Mouse (Mus musculus): ENCODE results near the gene Sbf2. TPM values are rescaled to one million over a fixed set of nuclear protein-coding genes. Genes with fewer than 3 reads are reported as not detected.

Gene Sbf2
- polyA plus RNA-seq, 1 experiment, result 37.0 TPM

DNA sequence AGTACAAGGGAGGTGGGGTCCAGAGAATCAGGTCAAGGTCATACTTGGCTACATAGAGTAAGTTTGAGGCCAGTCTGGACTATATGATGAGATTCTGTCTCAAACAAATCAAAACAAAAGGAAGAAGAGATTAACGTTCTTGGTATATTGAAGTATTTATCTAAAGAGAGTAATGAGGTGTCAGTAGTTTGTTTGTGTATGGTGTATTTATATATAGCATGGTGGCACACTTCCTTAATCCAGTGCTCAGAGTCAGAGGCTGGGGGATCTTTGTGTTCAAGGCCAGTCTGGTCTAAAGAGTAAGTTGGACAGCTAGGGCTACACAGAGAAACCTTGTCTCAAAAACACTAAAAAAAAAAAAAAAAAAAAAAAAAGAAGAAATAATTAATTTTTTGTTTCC is 351.2 kb downstream of the Sbf2 start:
- no peaks in the 10 kb centered on the region for H3K27me3 ChIP-seq (ENCODE audit: control insufficient read depth, insufficient read depth, low read length)
- H3K4me1 ChIP-seq (ENCODE audit: control insufficient read depth, insufficient read depth, low read length), result peaks cover 3% of the 10 kb centered on the region
- H3K27ac ChIP-seq (ENCODE audit: control insufficient read depth, insufficient read depth, low read depth, low read length), result no peak overlapping the region
- H3K4me3 ChIP-seq (ENCODE audit: control insufficient read depth, low read depth, low read length), result no peak overlapping the region
- TF ChIP-seq CTCF (IDR thresholded peaks at IDR 0.05; ENCODE audit: control insufficient read depth, insufficient read depth, insufficient replicate concordance, low read depth, low read length) (no peak), POLR2A (IDR thresholded peaks at IDR 0.05; ENCODE audit: control insufficient read depth, low read depth, low read length) (no peak)
- H3K36me3 ChIP-seq (ENCODE audit: control insufficient read depth, insufficient read depth, low read length), result no peaks in the 10 kb centered on the region

DNA sequence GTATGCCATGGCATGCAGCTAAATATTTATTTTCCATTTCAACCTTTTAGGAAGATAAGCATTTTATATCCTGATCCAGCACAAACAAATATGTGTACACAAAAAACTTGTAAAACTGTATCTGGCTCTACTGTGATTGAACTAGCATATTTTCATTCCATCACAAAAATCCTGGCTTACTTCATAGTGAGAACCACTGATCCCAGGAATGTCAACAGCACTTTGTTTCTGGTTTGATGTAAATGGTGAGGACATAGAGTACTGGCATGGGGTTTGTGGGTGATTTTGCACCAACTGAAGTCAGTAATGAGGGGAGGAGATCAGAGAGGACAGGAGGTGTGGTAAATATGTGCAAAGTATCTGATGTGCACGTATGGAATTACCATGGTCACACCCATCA is 352.1 kb downstream of the Sbf2 start:
- Histone ChIP-seq H3K4me1 (ENCODE audit: control insufficient read depth, insufficient read depth, low read length) (peaks cover 8% of the 10 kb centered on the region), H3K4me3 (ENCODE audit: control insufficient read depth, low read depth, low read length) (no peak overlapping the region), H3K36me3 (ENCODE audit: control insufficient read depth, insufficient read depth, low read length) (no peaks in the 10 kb centered on the region), H3K27me3 (ENCODE audit: control insufficient read depth, insufficient read depth, low read length) (no peaks in the 10 kb centered on the region), H3K27ac (ENCODE audit: control insufficient read depth, insufficient read depth, low read depth, low read length) (no peak overlapping the region)
- no peak for TF ChIP-seq CTCF (IDR thresholded peaks at IDR 0.05; ENCODE audit: control insufficient read depth, insufficient read depth, insufficient replicate concordance, low read depth, low read length)
- no peak for TF ChIP-seq POLR2A (IDR thresholded peaks at IDR 0.05; ENCODE audit: control insufficient read depth, low read depth, low read length)

GRCm38 (mm10) chr7:110261807-110262206 is 352.9 kb downstream of the Sbf2 start:
- Histone ChIP-seq H3K27me3 (ENCODE audit: control insufficient read depth, insufficient read depth, low read length) (no peaks in the 10 kb centered on the region), H3K36me3 (ENCODE audit: control insufficient read depth, insufficient read depth, low read length) (no peaks in the 10 kb centered on the region), H3K4me3 (ENCODE audit: control insufficient read depth, low read depth, low read length) (no peak overlapping the region), H3K27ac (ENCODE audit: control insufficient read depth, insufficient read depth, low read depth, low read length) (no peak overlapping the region), H3K4me1 (ENCODE audit: control insufficient read depth, insufficient read depth, low read length) (peaks cover 8% of the 10 kb centered on the region)
- no peak for TF ChIP-seq CTCF (IDR thresholded peaks at IDR 0.05; ENCODE audit: control insufficient read depth, insufficient read depth, insufficient replicate concordance, low read depth, low read length)

DNA sequence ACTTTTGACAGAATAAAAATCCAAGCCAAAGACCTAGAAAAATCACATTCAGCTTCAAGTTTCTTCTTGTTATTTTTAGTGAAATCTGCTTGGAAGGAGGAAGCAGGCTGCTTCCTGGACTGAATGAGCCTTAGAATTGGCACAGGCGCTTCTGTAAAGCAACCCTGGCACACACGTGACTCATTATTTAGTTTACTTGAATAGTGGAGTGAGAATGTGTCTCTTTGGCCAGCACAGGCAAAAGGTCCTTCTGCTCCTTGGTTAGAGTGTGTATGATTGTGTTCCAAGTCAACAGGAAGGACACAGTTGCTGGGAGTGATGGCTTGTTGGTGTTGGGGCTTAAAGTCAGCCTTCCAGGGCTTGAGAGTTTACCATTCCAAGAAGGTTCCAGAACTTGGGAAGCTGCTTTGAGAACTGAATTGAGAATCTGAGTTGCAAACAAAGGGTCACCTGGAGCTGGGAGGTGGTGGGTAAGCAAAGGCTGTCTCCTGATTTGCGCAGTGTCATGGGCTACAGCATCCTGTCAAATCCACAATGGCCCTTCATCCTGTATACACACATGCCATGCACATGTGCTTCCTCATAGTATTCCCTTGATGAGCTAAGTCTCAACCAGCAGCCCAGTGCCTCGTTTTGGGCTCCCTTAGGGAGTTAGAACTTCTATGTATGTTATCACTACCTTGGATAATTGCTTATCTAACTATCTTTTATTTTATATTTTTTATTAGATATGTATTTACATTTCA is 354.6 kb downstream of the Sbf2 start:
- Histone ChIP-seq H3K27me3 (ENCODE audit: control insufficient read depth, insufficient read depth, low read length) (no peaks in the 10 kb centered on the region), H3K4me1 (ENCODE audit: control insufficient read depth, insufficient read depth, low read length) (peaks cover 8% of the 10 kb centered on the region), H3K4me3 (ENCODE audit: control insufficient read depth, low read depth, low read length) (no peak overlapping the region), H3K27ac (ENCODE audit: control insufficient read depth, insufficient read depth, low read depth, low read length) (peak overlapping the region; percentile 44; the same call in 1 of the 2 replicates), H3K36me3 (ENCODE audit: control insufficient read depth, insufficient read depth, low read length) (no peaks in the 10 kb centered on the region)
- TF ChIP-seq POLR2A (IDR thresholded peaks at IDR 0.05; ENCODE audit: control insufficient read depth, low read depth, low read length) (no peak), CTCF (IDR thresholded peaks at IDR 0.05; ENCODE audit: control insufficient read depth, insufficient read depth, insufficient replicate concordance, low read depth, low read length) (no peak)

DNA sequence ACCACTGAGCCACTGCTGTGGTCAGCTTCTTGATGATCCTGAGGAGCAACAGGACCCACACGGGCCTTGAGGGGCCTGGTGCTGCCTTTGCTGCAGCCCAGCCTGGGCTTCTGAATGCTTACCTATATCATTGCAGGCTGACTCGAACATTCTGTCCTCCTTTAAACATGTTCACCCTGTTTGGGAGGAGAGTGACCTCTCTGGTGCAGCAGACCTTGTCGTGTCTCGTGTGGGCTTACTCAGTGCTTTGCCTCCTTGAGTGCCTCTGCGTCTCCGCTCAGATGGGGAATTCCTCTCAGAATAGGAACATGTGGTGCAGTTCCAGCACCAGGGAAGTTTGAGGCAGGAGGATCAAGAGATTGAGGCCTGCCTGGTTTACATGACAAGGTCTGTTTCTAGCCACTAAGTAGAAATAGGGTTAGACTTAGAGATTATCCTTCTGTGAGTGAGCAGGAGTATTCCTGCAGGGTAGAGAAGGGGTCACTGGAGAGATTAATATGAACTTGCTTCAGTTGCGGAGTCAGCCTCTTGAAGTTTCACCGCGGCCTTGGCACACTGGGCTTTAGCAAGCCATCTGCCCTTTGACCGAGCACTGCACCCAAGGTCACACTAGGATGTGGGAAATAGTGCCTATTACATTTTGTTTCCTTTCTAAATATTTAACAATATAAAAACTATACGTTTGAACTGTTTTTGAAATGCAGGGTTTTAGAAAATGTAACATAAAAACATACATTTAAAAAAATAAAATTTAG is 356.3 kb downstream of the Sbf2 start:
- no peak overlapping the region for H3K4me3 ChIP-seq (ENCODE audit: control insufficient read depth, low read depth, low read length)
- H3K27ac ChIP-seq (ENCODE audit: control insufficient read depth, insufficient read depth, low read depth, low read length), result no peak overlapping the region; the same call in 1 of the 2 replicates
- H3K4me1 ChIP-seq (ENCODE audit: control insufficient read depth, insufficient read depth, low read length), result peaks cover 8% of the 10 kb centered on the region
- TF ChIP-seq POLR2A (IDR thresholded peaks at IDR 0.05; ENCODE audit: control insufficient read depth, low read depth, low read length), result no peak
- TF ChIP-seq CTCF (IDR thresholded peaks at IDR 0.05; ENCODE audit: control insufficient read depth, insufficient read depth, insufficient replicate concordance, low read depth, low read length), result no peak
- H3K36me3 ChIP-seq (ENCODE audit: control insufficient read depth, insufficient read depth, low read length), result no peaks in the 10 kb centered on the region
- no peaks in the 10 kb centered on the region for H3K27me3 ChIP-seq (ENCODE audit: control insufficient read depth, insufficient read depth, low read length)

Other genes with a start within 250 kb of the Sbf2 start
- 0.30 and 0.94 TPM in 2 replicates for gene Adm, start 12.7 kb upstream of the Sbf2 start, polyA plus RNA-seq (2012; rRNA removed)
- gene Ampd3, start 153.3 kb upstream of the Sbf2 start, polyA plus RNA-seq (2012; rRNA removed), result 1.8 and 2.5 TPM in 2 replicates
- gene Rnf141, start 229.5 kb upstream of the Sbf2 start, polyA plus RNA-seq (2012; rRNA removed), result 71.2 and 76.4 TPM in 2 replicates
- 0.27 and 0.47 TPM in 2 replicates for gene Lyve1, start 248.3 kb upstream of the Sbf2 start, polyA plus RNA-seq (2012; rRNA removed)